Mouse (Mus musculus): ENCODE measurements at regions not wholly inside any gene's neighbourhood (a gene's known extent, or its start where the extent isn't known, plus 50 kb on each side); places are given as distances from the start of the nearest gene placed in this dataset.

DNA sequence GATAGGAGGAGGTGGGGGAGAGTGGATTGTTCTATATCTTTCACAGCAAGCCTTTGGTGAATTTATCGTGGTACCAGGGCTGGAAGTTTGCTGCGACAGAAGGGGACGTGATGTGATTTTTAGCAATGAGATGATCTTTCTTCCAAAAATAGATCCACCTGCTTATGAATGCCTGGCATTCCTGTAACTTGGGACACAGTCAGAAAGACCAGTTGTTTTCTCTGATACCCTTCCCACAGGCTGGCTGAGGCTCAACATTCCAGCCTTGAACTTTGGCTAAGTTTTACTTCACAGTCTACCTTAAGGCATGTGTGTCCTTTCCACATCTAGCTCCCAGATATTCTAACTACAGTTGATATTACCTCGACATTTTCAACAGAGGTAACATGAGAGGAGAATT, 1434.1 kb downstream of the Slc22a22 start:
- TF ChIP-seq CTCF (IDR thresholded peaks at IDR 0.05; ENCODE audit: low read depth, low read length), result no peak
- TF ChIP-seq EP300 (IDR thresholded peaks at IDR 0.05; ENCODE audit: insufficient read depth, low read depth, low read length), result no peak
- no peak for TF ChIP-seq POLR2A (IDR thresholded peaks at IDR 0.05; ENCODE audit: insufficient read depth, low read length)
